In genomic region chr4:120172050-120172684, GRCm38 (mm10) we compare ENCODE assay signal across 8 mouse cellular contexts. TPM values are rescaled to one million over a fixed set of nuclear protein-coding genes. Genes with fewer than 3 reads are reported as not detected.
A peak's percentile ranks its signal among the peaks of the same experiment; 100 is the strongest.
DNase-seq lines count a peak whose midpoint lies in the region; ATAC-seq and TF ChIP-seq lines count a peak whose summit lies in the region.

No protein-coding gene starts in this region.

- no peak overlapping the region for H3K4me3 ChIP-seq in liver, embryonic 11.5 days (ENCODE audit: low read depth, low read length)
- H3K4me3 ChIP-seq in embryonic facial prominence, embryonic 13.5 days, result no peak overlapping the region
- no peak overlapping the region for H3K4me3 ChIP-seq in hindbrain, embryonic 12.5 days
- H3K4me3 ChIP-seq in stomach, postnatal 0 days (ENCODE audit: low read depth, low read length), result no peak overlapping the region

- ATAC-seq in liver, embryonic 11.5 days (replicated peaks; ENCODE audit: low FRiP score), result no peak
- ATAC-seq in embryonic facial prominence, embryonic 13.5 days (ENCODE audit: insufficient number of reproducible peaks, insufficient read depth, low FRiP score, low TSS enrichment, low read depth), result no peak; the same call in 1 of the 2 replicates
- peak; percentile 88 for ATAC-seq in hindbrain, embryonic 12.5 days (ENCODE audit: low FRiP score)
- peak; percentile 46 for ATAC-seq in stomach, postnatal 0 days (ENCODE audit: low FRiP score, low TSS enrichment)

- H3K27me3 ChIP-seq in liver, embryonic 11.5 days (replicated peaks; ENCODE audit: control insufficient read depth, insufficient read depth, low read length), result no peaks in the 10 kb centered on the region
- H3K27me3 ChIP-seq in embryonic facial prominence, embryonic 13.5 days, result no peaks in the 10 kb centered on the region
- no peaks in the 10 kb centered on the region for H3K27me3 ChIP-seq in hindbrain, embryonic 12.5 days
- H3K27me3 ChIP-seq in stomach, postnatal 0 days (ENCODE audit: control insufficient read depth, insufficient read depth, low read length), result no peaks in the 10 kb centered on the region

- peak; percentile 24 for DNase-seq in liver
- no peak for DNase-seq in liver, embryonic 11.5 days (ENCODE audit: low spot score)
- DNase-seq in lung, postnatal 4 days, result peak; percentile 41 to 79
- DNase-seq in stomach, postnatal 0 days (ENCODE audit: low spot score), result no peak
- DNase-seq in gastrocnemius, adult 18-20 months (ENCODE audit: low spot score), result no peak
- DNase-seq in gastrocnemius, postnatal 36 days, result no peak

- no peak overlapping the region for H3K9ac ChIP-seq in liver, embryonic 11.5 days (ENCODE audit: low read depth, low read length)
- H3K9ac ChIP-seq in embryonic facial prominence, embryonic 13.5 days, result no peak overlapping the region
- no peak overlapping the region for H3K9ac ChIP-seq in hindbrain, embryonic 12.5 days
- H3K9ac ChIP-seq in stomach, postnatal 0 days (ENCODE audit: low read length), result no peak overlapping the region

- H3K4me2 ChIP-seq in liver, embryonic 11.5 days, result no peak overlapping the region
- H3K4me2 ChIP-seq in embryonic facial prominence, embryonic 13.5 days, result no peak overlapping the region
- no peak overlapping the region for H3K4me2 ChIP-seq in hindbrain, embryonic 12.5 days (replicated peaks)
- H3K4me2 ChIP-seq in stomach, postnatal 0 days (replicated peaks; ENCODE audit: low read depth), result no peak overlapping the region

- H3K4me1 ChIP-seq in liver, embryonic 11.5 days (replicated peaks; ENCODE audit: control insufficient read depth, insufficient read depth, low read length), result no peaks in the 10 kb centered on the region
- peaks cover 13% of the 10 kb centered on the region for H3K4me1 ChIP-seq in embryonic facial prominence, embryonic 13.5 days
- H3K4me1 ChIP-seq in hindbrain, embryonic 12.5 days, result peaks cover 19% of the 10 kb centered on the region
- 0 out of 2 replicates have a peak, but pooled peaks cover 3% of the 10 kb centered on the region for H3K4me1 ChIP-seq in stomach, postnatal 0 days (replicated peaks; ENCODE audit: control insufficient read depth, insufficient read depth)

- no peak for TF ChIP-seq EP300 in stomach, postnatal 0 days (optimal IDR thresholded peaks at IDR 0.05)

- intact Hi-C loops in gastrocnemius, postnatal 36 days (cut with DNase I), result no loop called here

- H3K36me3 ChIP-seq in liver, embryonic 11.5 days (ENCODE audit: control insufficient read depth, insufficient read depth, low read length), result no peaks in the 10 kb centered on the region
- H3K36me3 ChIP-seq in embryonic facial prominence, embryonic 13.5 days, result no peaks in the 10 kb centered on the region
- H3K36me3 ChIP-seq in hindbrain, embryonic 12.5 days, result no peaks in the 10 kb centered on the region
- H3K36me3 ChIP-seq in stomach, postnatal 0 days (ENCODE audit: control insufficient read depth, insufficient read depth, low read length), result no peaks in the 10 kb centered on the region

- TF ChIP-seq CTCF in stomach, postnatal 0 days (IDR thresholded peaks at IDR 0.05; ENCODE audit: low read depth), result no peak

- H3K27ac ChIP-seq in liver, embryonic 11.5 days (ENCODE audit: low read depth, low read length), result no peak overlapping the region
- 0 out of 2 replicates have a peak overlapping the region, but pooled peaks have one; percentile 14 for H3K27ac ChIP-seq in embryonic facial prominence, embryonic 13.5 days
- peak overlapping the region; percentile 35; the same call in 1 of the 2 replicates for H3K27ac ChIP-seq in hindbrain, embryonic 12.5 days
- no peak overlapping the region for H3K27ac ChIP-seq in stomach, postnatal 0 days (replicated peaks)

- 26% methylated on average over 7 of the region's 7 CpGs for WGBS in liver, embryonic 11.5 days
- WGBS in embryonic facial prominence, embryonic 13.5 days, result 16% methylated on average over 7 of the region's 7 CpGs
- 16% methylated on average over 7 of the region's 7 CpGs for WGBS in hindbrain, embryonic 12.5 days
- WGBS in stomach, postnatal 0 days, result 11% methylated on average over 7 of the region's 7 CpGs

- H3K9me3 ChIP-seq in liver, embryonic 11.5 days (ENCODE audit: control insufficient read depth, low read length), result no peaks in the 10 kb centered on the region
- H3K9me3 ChIP-seq in embryonic facial prominence, embryonic 13.5 days, result no peaks in the 10 kb centered on the region
- no peaks in the 10 kb centered on the region for H3K9me3 ChIP-seq in hindbrain, embryonic 12.5 days (replicated peaks)
- H3K9me3 ChIP-seq in stomach, postnatal 0 days (ENCODE audit: control insufficient read depth, low read length), result no peaks in the 10 kb centered on the region

RNA-seq across cellular contexts. Expression of gene Edn2, which starts 11.2 kb away (rescaled TPM):
- 0.25 and 0.59 TPM in 2 replicates for polyA plus RNA-seq in liver, embryonic 11.5 days (2014; fragmentation: Nextera tagmentation; extraction: Ambion mirVana)
- polyA plus RNA-seq in embryonic facial prominence, embryonic 13.5 days (2015; fragmentation: Nextera tagmentation; extraction: Ambion mirVana), result 6.8 and 8.0 TPM in 2 replicates
- not detected in 2 replicates for polyA plus RNA-seq in hindbrain, embryonic 12.5 days (2016; fragmentation: Nextera tagmentation; extraction: Ambion mirVana)
- 1.9 and 2.2 TPM in 2 replicates for polyA plus RNA-seq in stomach, postnatal 0 days (2015; fragmentation: Nextera tagmentation; extraction: Ambion mirVana)
- total RNA-seq in gastrocnemius, adult 18-20 months (2021), result not detected
- total RNA-seq in gastrocnemius, postnatal 36 days (2021), result not detected

Comparison
In these comparisons a context has a peak if more than half of its experiments do, and no peak if none do; other contexts are left out.
1. DNase-seq: peak in liver (single experiment) and lung, postnatal 4 days (2 of 2); none in liver, embryonic 11.5 days (single experiment), stomach, postnatal 0 days (single experiment), gastrocnemius, adult 18-20 months (single experiment) and gastrocnemius, postnatal 36 days (0 of 2).
2. ATAC-seq: peak in hindbrain, embryonic 12.5 days (single experiment) and stomach, postnatal 0 days (single experiment); none in liver, embryonic 11.5 days (single experiment) and embryonic facial prominence, embryonic 13.5 days (single experiment).
3. H3K27ac ChIP-seq: peak in embryonic facial prominence, embryonic 13.5 days (single experiment) and hindbrain, embryonic 12.5 days (single experiment); none in liver, embryonic 11.5 days (single experiment) and stomach, postnatal 0 days (single experiment).